Mouse (Mus musculus) bone marrow macrophage, adult 2 months (primary cell): Measurements from ENCODE around the gene Gm21958. TPM values are rescaled to one million over a fixed set of nuclear protein-coding genes. Genes with fewer than 3 reads are reported as not detected.
A peak's percentile ranks its signal among the peaks of the same experiment; 100 is the strongest.

Experiments
- H3K27ac ChIP-seq: 2 replicates; pipeline ENCODE4 v1.5.1; 2012; ENCODE audit warnings: low read depth, low read length; ENCODE audit not compliant: insufficient read depth
- H3K4me1 ChIP-seq: 2 replicates; pipeline ENCODE4 v1.6.1; 2012; ENCODE audit warnings: low read length; ENCODE audit not compliant: control insufficient read depth, insufficient read depth
- H3K4me3 ChIP-seq: 2 replicates; pipeline ENCODE4 v1.5.1; 2012; ENCODE audit warnings: mild to moderate bottlenecking, low read length, moderate library complexity; ENCODE audit not compliant: insufficient read depth
- CTCF ChIP-seq: IDR thresholded peaks from 2 replicates; pipeline ENCODE4 v1.5.1; 2012; ENCODE audit warnings: low read depth, mild to moderate bottlenecking, low read length, moderate library complexity
- POLR2A ChIP-seq: IDR thresholded peaks from 2 replicates; pipeline ENCODE4 v1.6.1; 2012; ENCODE audit warnings: mild to moderate bottlenecking, low read depth, low read length, borderline replicate concordance
- polyA plus RNA-seq: library from polyadenylated mRNA; stranded (reverse); fragments of >200 nt; gene quantifications from 2 replicates; pipeline ENCODE4 v1.2.4, GENCODE M21; 2012; ENCODE audit not compliant: missing spikeins, insufficient read depth, insufficient read length

Gene Gm21958
- polyA plus RNA-seq, result not detected in 2 replicates

- Histone ChIP-seq H3K27ac (no peak within 1 kb of the TSS), H3K4me3 (no peak within 1 kb of the TSS), H3K4me1 (peaks cover 4% of the 10 kb centered on the region)
- no peak for TF ChIP-seq CTCF
- no peak for TF ChIP-seq POLR2A
Observed at GRCm38 (mm10) chr3:54714253-54714652, at the start of gene Gm21958. Gene Gm21958, minus strand, starts transcription at chr3:54714353.

GRCm38 (mm10) chr3:54761258-54761657 lies 47.1 kb upstream of the Gm21958 start:
- TF ChIP-seq POLR2A (no peak), CTCF (no peak)
- H3K4me3 ChIP-seq, result no peak overlapping the region
- H3K27ac ChIP-seq, result no peak overlapping the region
- H3K4me1 ChIP-seq, result no peaks in the 10 kb centered on the region

GRCm38 (mm10) chr3:54760321-54761115 lies 46.4 kb upstream of the Gm21958 start:
- H3K27ac ChIP-seq, result no peak overlapping the region

GRCm38 (mm10) chr3:54759211-54759610 lies 45.1 kb upstream of the Gm21958 start:
- TF ChIP-seq CTCF (no peak), POLR2A (no peak)
- H3K4me1 ChIP-seq, result no peaks in the 10 kb centered on the region
- no peak overlapping the region for H3K4me3 ChIP-seq
- no peak overlapping the region for H3K27ac ChIP-seq

More at GRCm38 (mm10) chr3:54760321-54761115, 46.4 kb upstream of the Gm21958 start:
- Histone ChIP-seq H3K4me1 (no peaks in the 10 kb centered on the region), H3K4me3 (no peak overlapping the region)
- TF ChIP-seq POLR2A, result no peak
- TF ChIP-seq CTCF, result no peak

GRCm38 (mm10) chr3:54757446-54757845 lies 43.3 kb upstream of the Gm21958 start:
- Histone ChIP-seq H3K27ac (no peak overlapping the region), H3K4me1 (no peaks in the 10 kb centered on the region), H3K4me3 (no peak overlapping the region)
- TF ChIP-seq CTCF (no peak), POLR2A (no peak)

GRCm38 (mm10) chr3:54756058-54756457 lies 41.9 kb upstream of the Gm21958 start:
- no peak overlapping the region for H3K27ac ChIP-seq
- peak overlapping the region; percentile 67 for H3K4me3 ChIP-seq
- no peaks in the 10 kb centered on the region for H3K4me1 ChIP-seq
- TF ChIP-seq CTCF, result no peak
- no peak for TF ChIP-seq POLR2A

- Histone ChIP-seq H3K4me1 (no peaks in the 10 kb centered on the region), H3K27ac (no peak within 1 kb of the TSS), H3K4me3 (peak within 1 kb of the TSS; percentile 67)
- TF ChIP-seq POLR2A (no peak), CTCF (no peak)
Observed at GRCm38 (mm10) chr3:54755145-54756041, 41.2 kb upstream of the Gm21958 start, which contains the start of gene Smad9. Gene Smad9, plus strand, starts transcription at chr3:54755582.

GRCm38 (mm10) chr3:54753411-54753810 lies 39.3 kb upstream of the Gm21958 start:
- H3K27ac ChIP-seq, result no peak overlapping the region

GRCm38 (mm10) chr3:54745799-54746198 lies 31.6 kb upstream of the Gm21958 start:
- H3K4me3 ChIP-seq, result no peak overlapping the region
- no peaks in the 10 kb centered on the region for H3K4me1 ChIP-seq
- no peak overlapping the region for H3K27ac ChIP-seq

More at GRCm38 (mm10) chr3:54753411-54753810, 39.3 kb upstream of the Gm21958 start:
- TF ChIP-seq CTCF, result no peak
- no peak for TF ChIP-seq POLR2A
- Histone ChIP-seq H3K4me1 (no peaks in the 10 kb centered on the region), H3K4me3 (no peak overlapping the region)

More at GRCm38 (mm10) chr3:54745799-54746198, 31.6 kb upstream of the Gm21958 start:
- no peak for TF ChIP-seq CTCF
- TF ChIP-seq POLR2A, result no peak
